ENCODE assay signal across 12 mouse cellular contexts in the genomic region with DNA sequence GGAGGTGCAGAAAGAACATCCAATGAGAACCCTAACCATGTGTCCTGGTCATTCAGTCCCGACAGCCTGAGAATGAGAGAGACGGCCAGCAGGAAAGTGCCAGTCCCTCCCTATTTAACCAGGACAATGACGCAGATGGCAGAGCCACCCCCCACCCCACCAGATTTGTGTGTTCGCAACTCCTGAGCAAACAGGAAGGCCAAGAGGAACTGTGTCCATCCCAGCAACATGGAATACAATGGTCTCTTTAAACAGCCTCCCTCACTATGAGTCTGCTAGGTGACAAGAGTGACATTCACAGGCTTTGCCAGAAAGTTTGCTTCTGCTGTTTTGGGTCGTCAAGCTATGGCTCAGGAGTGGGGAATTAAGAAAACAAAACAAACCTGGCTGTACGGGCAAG.
DNase-seq lines count a peak whose midpoint lies in the region; ATAC-seq lines count a peak whose summit lies in the region.
"Had no signal": no experiment of that assay in that cellular context is flagged by ENCODE, and none has a peak within 500 bp of the region (broad histone marks: within the 10 kb centered on the region; RNA-seq: fewer than 3 reads in every experiment).

No protein-coding gene starts in this region.

- no peak overlapping the region for H3K4me2 ChIP-seq in hindbrain, embryonic 11.5 days (replicated peaks; ENCODE audit: low read depth, low read length)
- peak overlapping the region; percentile 41 for H3K4me2 ChIP-seq in heart, embryonic 12.5 days
- H3K4me2 ChIP-seq in hindbrain, embryonic 16.5 days (ENCODE audit: low read length) = no peak overlapping the region

- no peaks in the 10 kb centered on the region for H3K9me3 ChIP-seq in hindbrain, embryonic 10.5 days
- no peaks in the 10 kb centered on the region for H3K9me3 ChIP-seq in hindbrain, embryonic 11.5 days (ENCODE audit: control insufficient read depth, low read length)
- H3K9me3 ChIP-seq in heart, embryonic 12.5 days (replicated peaks) = no peaks in the 10 kb centered on the region
- no peaks in the 10 kb centered on the region for H3K9me3 ChIP-seq in hindbrain, embryonic 16.5 days (ENCODE audit: control insufficient read depth, low read length)

- H3K27me3 ChIP-seq in hindbrain, embryonic 10.5 days (ENCODE audit: insufficient read depth, poor library complexity, severe bottlenecking) = no peaks in the 10 kb centered on the region
- H3K27me3 ChIP-seq in hindbrain, embryonic 11.5 days (ENCODE audit: control insufficient read depth, insufficient read depth, low read length) = no peaks in the 10 kb centered on the region
- no peaks in the 10 kb centered on the region for H3K27me3 ChIP-seq in heart, embryonic 12.5 days (replicated peaks)
- no peaks in the 10 kb centered on the region for H3K27me3 ChIP-seq in hindbrain, embryonic 16.5 days (replicated peaks; ENCODE audit: control insufficient read depth, insufficient read depth, low read length)
- H3K27me3 ChIP-seq: CH12.LX had no signal

- ATAC-seq in hindbrain, embryonic 11.5 days (ENCODE audit: low FRiP score) = no peak
- ATAC-seq in heart, embryonic 12.5 days (ENCODE audit: insufficient number of reproducible peaks, low FRiP score) = peak; percentile 61
- ATAC-seq in hindbrain, embryonic 16.5 days = 0 out of 2 replicates have a peak, but pooled peaks have one; percentile 37
- ATAC-seq in monocyte, adult 5-6 weeks (replicated peaks; ENCODE audit: insufficient number of reproducible peaks, low FRiP score, low TSS enrichment, poor library complexity, severe bottlenecking) = no peak

- no peak for DNase-seq in hindbrain, embryonic 10.5 days (ENCODE audit: low spot score)
- no peak for DNase-seq in hindbrain, embryonic 11.5 days (ENCODE audit: low spot score)
- DNase-seq in lung, postnatal 10 days = peak; percentile 65
- DNase-seq in embryo, embryonic 9.5 days (ENCODE audit: extremely low spot score) = no peak
- no peak for DNase-seq in layer of hippocampus, postnatal 25 days (ENCODE audit: extremely low spot score in 1 of 2, low spot score in 1 of 2)
- DNase-seq: spleen, adult 18-20 months; thymus, postnatal 4 days had no signal

- H3K4me1 ChIP-seq in hindbrain, embryonic 10.5 days (replicated peaks) = peaks cover 54% of the 10 kb centered on the region
- H3K4me1 ChIP-seq in hindbrain, embryonic 11.5 days (replicated peaks; ENCODE audit: control insufficient read depth, insufficient read depth, low read length) = no peaks in the 10 kb centered on the region
- H3K4me1 ChIP-seq in heart, embryonic 12.5 days (replicated peaks) = peaks cover 58% of the 10 kb centered on the region
- H3K4me1 ChIP-seq in hindbrain, embryonic 16.5 days (ENCODE audit: control insufficient read depth, insufficient read depth, low read depth, low read length) = peaks cover 3% of the 10 kb centered on the region; the same call in 1 of the 2 replicates

- no peak overlapping the region for H3K9ac ChIP-seq in hindbrain, embryonic 11.5 days (ENCODE audit: low read depth, low read length)
- no peak overlapping the region for H3K9ac ChIP-seq in heart, embryonic 12.5 days
- H3K9ac ChIP-seq in hindbrain, embryonic 16.5 days (ENCODE audit: low read depth, low read length) = no peak overlapping the region
- H3K9ac ChIP-seq: liver, embryonic 14.5 days had no signal

- H3K27ac ChIP-seq in hindbrain, embryonic 10.5 days = peak overlapping the region; percentile 2; the same call in 1 of the 2 replicates
- H3K27ac ChIP-seq in hindbrain, embryonic 11.5 days (ENCODE audit: low read depth, low read length) = no peak overlapping the region
- H3K27ac ChIP-seq in heart, embryonic 12.5 days (ENCODE audit: poor library complexity, severe bottlenecking) = peak overlapping the region; percentile 80
- no peak overlapping the region for H3K27ac ChIP-seq in hindbrain, embryonic 16.5 days (ENCODE audit: low read depth, low read length)
- H3K27ac ChIP-seq: liver, embryonic 14.5 days had no signal

- no peak overlapping the region for H3K4me3 ChIP-seq in hindbrain, embryonic 10.5 days
- H3K4me3 ChIP-seq in hindbrain, embryonic 11.5 days (ENCODE audit: low read depth, low read length) = no peak overlapping the region
- H3K4me3 ChIP-seq in heart, embryonic 12.5 days = no peak overlapping the region
- no peak overlapping the region for H3K4me3 ChIP-seq in hindbrain, embryonic 16.5 days (ENCODE audit: low read length)

- 52% methylated on average over 6 of the region's 6 CpGs for WGBS in hindbrain, embryonic 10.5 days
- 56% methylated on average over 6 of the region's 6 CpGs for WGBS in hindbrain, embryonic 11.5 days
- 43% methylated on average over 6 of the region's 6 CpGs for WGBS in heart, embryonic 12.5 days
- WGBS in hindbrain, embryonic 16.5 days = 32% methylated on average over 6 of the region's 6 CpGs

- peaks cover 12% of the 10 kb centered on the region for H3K36me3 ChIP-seq in hindbrain, embryonic 10.5 days
- H3K36me3 ChIP-seq in hindbrain, embryonic 11.5 days (ENCODE audit: control insufficient read depth, insufficient read depth, low read length) = no peaks in the 10 kb centered on the region
- no peaks in the 10 kb centered on the region for H3K36me3 ChIP-seq in heart, embryonic 12.5 days
- H3K36me3 ChIP-seq in hindbrain, embryonic 16.5 days (ENCODE audit: control insufficient read depth, insufficient read depth, low read length) = no peaks in the 10 kb centered on the region

Comparison
In these comparisons a context has a peak if more than half of its experiments do, and no peak if none do; other contexts are left out.
1. H3K27ac ChIP-seq: peak in hindbrain, embryonic 10.5 days (single experiment) and heart, embryonic 12.5 days (single experiment); none in hindbrain, embryonic 11.5 days (single experiment) and hindbrain, embryonic 16.5 days (single experiment).
2. ATAC-seq: peak in heart, embryonic 12.5 days (single experiment) and hindbrain, embryonic 16.5 days (single experiment); none in hindbrain, embryonic 11.5 days (single experiment) and monocyte, adult 5-6 weeks (single experiment).